Mouse (Mus musculus) erythroid progenitor cell, adult 5-6 weeks (primary cell): ENCODE measurements around the gene Igsf8. TPM values are rescaled to one million over a fixed set of nuclear protein-coding genes. Genes with fewer than 3 reads are reported as not detected.
A peak's percentile ranks its signal among the peaks of the same experiment; 100 is the strongest.

Experiments
- ATAC-seq: replicated peaks from 2 replicates; pipeline ENCODE4 v1.8.0; 2016; ENCODE audit warnings: moderate number of reproducible peaks, mild to moderate bottlenecking, moderate TSS enrichment, inconsistent platforms; ENCODE audit not compliant: poor library complexity, low FRiP score, severe bottlenecking
- total RNA-seq, 2 experiments: library from RNA; stranded (forward) in 1 of 2; stranded (reverse) in 1 of 2; fragments of 150-400 nt in 1 of 2; fragments of 186-747, 209-891 nt in 1 of 2; gene quantifications; 2 replicates each; pipeline versions ENCODE4 v1.2.3 to v1.2.4; 2015 to 2017; ENCODE audit warnings: low replicate concordance in 2 of 2

The Igsf8 gene
- total RNA-seq, 2 experiments from 2014 or later: 3.3 to 15.1 TPM

- ATAC-seq: no peak
These were observed 38.1 kb downstream of the Igsf8 start for GRCm38 (mm10) chr1:172299528-172299927.

GRCm38 (mm10) chr1:172300247-172300646 lies 38.8 kb downstream of the Igsf8 start:
- ATAC-seq: no peak

- ATAC-seq: no peak
These were observed 39.7 kb downstream of the Igsf8 start for GRCm38 (mm10) chr1:172301180-172301579.

GRCm38 (mm10) chr1:172302311-172302710 lies 40.9 kb downstream of the Igsf8 start:
- no peak for ATAC-seq

- no peak for ATAC-seq
These were observed 41.4 kb downstream of the Igsf8 start for GRCm38 (mm10) chr1:172302851-172303250.

GRCm38 (mm10) chr1:172304443-172304842 lies 43.0 kb downstream of the Igsf8 start:
- no peak for ATAC-seq

GRCm38 (mm10) chr1:172305153-172305552 lies 43.7 kb downstream of the Igsf8 start:
- ATAC-seq: no peak

GRCm38 (mm10) chr1:172305635-172306034 lies 44.2 kb downstream of the Igsf8 start:
- no peak for ATAC-seq

- no peak for ATAC-seq
These were observed 44.8 kb downstream of the Igsf8 start for GRCm38 (mm10) chr1:172306196-172306595.

GRCm38 (mm10) chr1:172306885-172307284 lies 45.4 kb downstream of the Igsf8 start:
- no peak for ATAC-seq

- ATAC-seq: no peak
These were observed 46.5 kb downstream of the Igsf8 start for GRCm38 (mm10) chr1:172307936-172308335.

- ATAC-seq: no peak
These were observed 47.0 kb downstream of the Igsf8 start for GRCm38 (mm10) chr1:172308409-172308808.

GRCm38 (mm10) chr1:172309699-172310398 lies 48.4 kb downstream of the Igsf8 start:
- peak; percentile 60 for ATAC-seq

- ATAC-seq: peak; percentile 3; the same call in 1 of the 2 replicates
These were observed 49.9 kb downstream of the Igsf8 start for GRCm38 (mm10) chr1:172311248-172311906.

- peak; percentile 83 for ATAC-seq
These were observed 50.7 kb downstream of the Igsf8 start for GRCm38 (mm10) chr1:172311921-172312767.

- no peak for ATAC-seq
These were observed 51.5 kb downstream of the Igsf8 start for GRCm38 (mm10) chr1:172312768-172313561.

GRCm38 (mm10) chr1:172313613-172314411 lies 52.4 kb downstream of the Igsf8 start:
- no peak for ATAC-seq

GRCm38 (mm10) chr1:172314911-172315310 lies 53.5 kb downstream of the Igsf8 start:
- no peak for ATAC-seq

- ATAC-seq: no peak
These were observed 56.0 kb downstream of the Igsf8 start for GRCm38 (mm10) chr1:172317431-172317830.
